Comparison of ENCODE assay signal across 13 mouse cellular contexts in the genomic region with DNA sequence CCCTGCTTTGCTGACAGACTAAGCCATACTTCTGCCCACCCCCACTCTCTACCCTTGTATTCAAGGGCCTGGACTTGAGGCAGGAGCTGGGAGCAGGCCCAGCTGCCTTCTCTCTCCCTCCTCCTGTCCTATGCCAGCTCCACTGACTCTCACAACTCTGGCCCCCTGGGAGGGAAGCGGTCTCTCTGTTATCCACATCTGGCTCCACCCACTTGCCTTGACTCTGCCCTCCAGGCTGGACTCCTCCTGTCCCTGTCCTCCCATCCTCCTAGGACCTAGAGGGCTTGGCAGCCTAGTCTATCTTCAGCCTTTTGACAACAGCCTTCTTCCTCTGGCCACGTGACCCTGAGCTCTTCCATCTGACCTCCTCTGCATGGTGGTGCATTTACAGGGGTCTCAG.
DNase-seq lines count a peak whose midpoint lies in the region; ATAC-seq and TF ChIP-seq lines count a peak whose summit lies in the region.
"Had no signal": no experiment of that assay in that cellular context is flagged by ENCODE, and none has a peak within 500 bp of the region (broad histone marks: within the 10 kb centered on the region; RNA-seq: fewer than 3 reads in every experiment).

No protein-coding gene starts in this region.

- H3K27me3 ChIP-seq in heart, embryonic 10.5 days (ENCODE audit: insufficient read depth, poor library complexity, severe bottlenecking) = peaks cover 84% of the 10 kb centered on the region
- no peaks in the 10 kb centered on the region for H3K27me3 ChIP-seq in kidney, adult 2 months (replicated peaks; ENCODE audit: control insufficient read depth, insufficient read depth, low read length)
- no peaks in the 10 kb centered on the region for H3K27me3 ChIP-seq in lung, embryonic 16.5 days (ENCODE audit: control insufficient read depth, insufficient read depth, low read depth, low read length)
- H3K27me3 ChIP-seq: limb, embryonic 15.5 days had no signal

- H3K4me2 ChIP-seq in lung, embryonic 16.5 days (ENCODE audit: low read depth, low read length) = no peak overlapping the region
- H3K4me2 ChIP-seq: limb, embryonic 15.5 days had no signal

- no peak for TF ChIP-seq POLR2A in kidney, adult 2 months (IDR thresholded peaks at IDR 0.05; ENCODE audit: low read depth, low read length)

- H3K36me3 ChIP-seq in heart, embryonic 10.5 days = no peaks in the 10 kb centered on the region
- H3K36me3 ChIP-seq in kidney, adult 2 months (ENCODE audit: control insufficient read depth, insufficient read depth, low read length) = no peaks in the 10 kb centered on the region
- no peaks in the 10 kb centered on the region for H3K36me3 ChIP-seq in lung, embryonic 16.5 days (ENCODE audit: control insufficient read depth, insufficient read depth, low read length)
- H3K36me3 ChIP-seq: hindbrain, embryonic 10.5 days; limb, embryonic 15.5 days had no signal

- H3K9me3 ChIP-seq in heart, embryonic 10.5 days = peaks cover 8% of the 10 kb centered on the region; the same call in 1 of the 2 replicates
- H3K9me3 ChIP-seq in lung, embryonic 16.5 days (ENCODE audit: control insufficient read depth, low read length) = 0 out of 2 replicates have a peak, but pooled peaks cover 2% of the 10 kb centered on the region
- H3K9me3 ChIP-seq: hindbrain, embryonic 10.5 days; limb, embryonic 15.5 days had no signal

- H3K27ac ChIP-seq in heart, embryonic 10.5 days = no peak overlapping the region
- H3K27ac ChIP-seq in kidney, adult 2 months (ENCODE audit: insufficient read depth, low read depth, low read length) = no peak overlapping the region
- H3K27ac ChIP-seq in lung, embryonic 16.5 days (ENCODE audit: low read length) = peak overlapping the region; percentile 39; the same call in 1 of the 2 replicates
- H3K27ac ChIP-seq: hindbrain, embryonic 10.5 days; limb, embryonic 15.5 days had no signal

- peak; percentile 44 for ATAC-seq in lung, embryonic 16.5 days (ENCODE audit: low read depth)

- peaks cover 20% of the 10 kb centered on the region for H3K4me1 ChIP-seq in heart, embryonic 10.5 days
- peaks cover 18% of the 10 kb centered on the region for H3K4me1 ChIP-seq in kidney, adult 2 months (ENCODE audit: control insufficient read depth, insufficient read depth, low read length)
- peaks cover 25% of the 10 kb centered on the region for H3K4me1 ChIP-seq in lung, embryonic 16.5 days (replicated peaks; ENCODE audit: control insufficient read depth, insufficient read depth, low read length)

- no peak for TF ChIP-seq CTCF in kidney, adult 2 months (conservative IDR thresholded peaks at IDR 0.05; ENCODE audit: insufficient read depth, insufficient read length, low read depth, low read length)

- peak; percentile 97 for DNase-seq in heart, adult 11 months
- no peak for DNase-seq in heart, embryonic 10.5 days (ENCODE audit: low spot score)
- peak; percentile 26 for DNase-seq in adrenal gland, adult 8-10 months
- peak; percentile 85 for DNase-seq in kidney, adult 2 months
- no peak for DNase-seq in layer of hippocampus, adult 11-12 months (ENCODE audit: low spot score)
- DNase-seq in spleen, adult 18-20 months = no peak
- no peak for DNase-seq in urinary bladder, postnatal 4 days (ENCODE audit: low spot score in 2 of 2)
- DNase-seq: cerebellum, postnatal 36 days; midbrain, embryonic 14.5 days had no signal

- no peak overlapping the region for H3K9ac ChIP-seq in lung, embryonic 16.5 days (ENCODE audit: low read length)
- H3K9ac ChIP-seq: limb, embryonic 15.5 days had no signal

- no peak overlapping the region for H3K4me3 ChIP-seq in heart, embryonic 10.5 days
- H3K4me3 ChIP-seq in kidney, adult 2 months (ENCODE audit: insufficient read depth, low read depth, low read length) = no peak overlapping the region
- no peak overlapping the region for H3K4me3 ChIP-seq in lung, embryonic 16.5 days (ENCODE audit: low read length)
- H3K4me3 ChIP-seq: erythroblast, embryonic 14.5 days; hindbrain, embryonic 10.5 days; limb, embryonic 15.5 days had no signal

- WGBS in heart, embryonic 10.5 days = 28% methylated on average over 2 of the region's 2 CpGs
- WGBS in kidney, adult 2 months = 35% methylated on average over 2 of the region's 2 CpGs
- WGBS in lung, embryonic 16.5 days = 28% methylated on average over 2 of the region's 2 CpGs

Comparison
In these comparisons a context has a peak if more than half of its experiments do, and no peak if none do; other contexts are left out.
1. DNase-seq: peak in heart, adult 11 months (single experiment), adrenal gland, adult 8-10 months (single experiment) and kidney, adult 2 months (single experiment); none in heart, embryonic 10.5 days (single experiment), layer of hippocampus, adult 11-12 months (single experiment), spleen, adult 18-20 months (0 of 2) and urinary bladder, postnatal 4 days (0 of 2).